Mouse (Mus musculus) CD8-positive naive resting alpha-beta T cell, adult 57 days (primary cell): ENCODE data around the gene Phf12. TPM values are rescaled to one million over a fixed set of nuclear protein-coding genes. Genes with fewer than 3 reads are reported as not detected.

ENCODE experiments used
- total RNA-seq: library from RNA; stranded (reverse); gene quantifications from one replicate; pipeline ENCODE4 v1.2.4, GENCODE M21; 2023

Gene Phf12
- 135 TPM for total RNA-seq

GRCm38 (mm10) chr11:77982441-77982905 is at the start of gene Phf12:
Phf12 (plus strand) TSS chr11:77982754.

DNA sequence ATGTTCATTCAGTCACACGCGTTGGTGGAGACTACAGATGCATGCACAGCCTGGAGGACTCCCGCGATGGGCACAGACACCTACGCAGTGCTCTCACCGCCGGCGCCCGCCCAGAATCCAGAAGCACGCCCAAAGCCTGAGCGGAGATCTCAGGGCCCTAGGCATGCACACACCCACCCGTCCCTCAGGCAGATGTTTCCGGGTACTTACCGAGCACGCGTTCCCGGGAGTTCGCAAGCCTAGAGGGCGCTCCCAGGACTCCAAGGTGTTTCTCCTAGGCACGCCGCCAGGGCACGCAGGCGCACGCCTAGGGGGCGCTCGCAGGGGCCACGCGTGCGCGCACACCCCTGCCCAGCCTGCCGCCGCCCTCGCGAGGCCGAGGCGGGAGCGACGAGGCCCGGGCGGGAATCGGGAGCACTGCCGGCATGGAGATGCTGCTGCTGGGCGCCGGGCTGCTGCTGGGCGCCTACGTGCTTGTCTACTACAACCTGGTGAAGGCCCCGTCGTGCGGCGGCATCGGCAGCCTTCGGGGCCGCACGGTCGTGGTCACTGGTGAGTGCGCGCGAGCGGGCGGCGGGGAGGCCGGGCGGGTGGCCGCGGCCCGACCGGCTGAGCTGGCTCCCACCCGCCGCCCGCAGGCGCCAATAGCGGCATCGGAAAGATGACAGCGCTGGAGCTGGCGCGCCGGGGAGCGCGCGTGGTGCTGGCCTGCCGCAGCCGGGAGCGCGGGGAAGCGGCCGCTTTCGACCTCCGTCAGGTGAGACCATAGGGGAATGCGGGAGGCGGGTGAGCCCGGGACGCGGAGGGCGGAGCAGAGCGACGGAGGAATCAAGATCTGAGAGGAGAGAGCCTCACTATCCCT is 49.6 kb downstream of the Phf12 start, which contains the start of gene Dhrs13:
TSS of gene Dhrs13 (plus strand) at position 334 of the 862 bp plus-strand sequence.

GRCm38 (mm10) chr11:78037831-78038752 is 55.5 kb downstream of the Phf12 start, which contains the start of gene Flot2:
Flot2 (plus strand) TSS chr11:78037931.

Other genes starting within 250 kb of the Phf12 start
- 52.2 TPM for gene Myo18a, start 219.5 kb upstream of the Phf12 start, total RNA-seq
- not detected for gene Gm10277, start 195.0 kb upstream of the Phf12 start, total RNA-seq
- gene Pipox, start 88.7 kb upstream of the Phf12 start, total RNA-seq: 0.64 TPM
- gene Sez6, start 52.0 kb upstream of the Phf12 start, total RNA-seq: not detected
- 3.9 TPM for gene Dhrs13, start 49.5 kb downstream of the Phf12 start, total RNA-seq
- 23.8 TPM for gene Flot2, start 55.2 kb downstream of the Phf12 start, total RNA-seq
- 30.7 TPM for gene Eral1, start 97.6 kb downstream of the Phf12 start, total RNA-seq
- gene Fam222b, start 111.9 kb downstream of the Phf12 start, total RNA-seq: 16.7 TPM
- 31.2 TPM for gene Traf4, start 182.8 kb downstream of the Phf12 start, total RNA-seq
- 8.1 TPM for gene Nek8, start 193.9 kb downstream of the Phf12 start, total RNA-seq
- gene Tlcd1, start 194.0 kb downstream of the Phf12 start, total RNA-seq: 3.4 TPM
- gene Rpl23a, start 200.8 kb downstream of the Phf12 start, total RNA-seq: 3,868 TPM
- not detected for gene Rab34, start 205.7 kb downstream of the Phf12 start, total RNA-seq
- gene Proca1, start 210.6 kb downstream of the Phf12 start, total RNA-seq: not detected